Mouse (Mus musculus): ENCODE data around the gene Ptn. TPM values are rescaled to one million over a fixed set of nuclear protein-coding genes. Genes with fewer than 3 reads are reported as not detected.

Gene Ptn
- total RNA-seq, 2 experiments from 2014 or later, result 217 to 220 TPM

DNA sequence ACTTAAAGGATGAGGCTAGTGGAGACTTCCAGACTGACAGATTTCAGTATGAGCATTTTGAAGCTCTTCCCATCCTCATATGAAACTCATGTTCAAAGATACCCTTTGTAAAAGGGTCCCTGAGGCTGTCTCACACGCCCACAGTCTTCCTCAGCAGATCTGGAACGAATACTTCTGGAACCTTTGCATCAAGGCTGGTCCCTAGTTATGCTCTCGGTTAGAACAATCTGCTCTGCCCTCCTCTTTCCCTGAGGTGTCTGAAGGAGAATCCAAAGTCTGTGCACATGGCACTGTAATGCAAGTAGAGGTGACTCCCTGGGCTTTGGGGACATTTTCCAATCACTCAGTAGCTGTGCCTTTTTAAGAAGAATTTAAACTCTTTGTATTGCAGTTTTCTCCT is 25.3 kb upstream of the Ptn start:
- DNase-seq (ENCODE audit: low spot score in 2 of 2), result no peak
- no peak for TF ChIP-seq CTCF (conservative IDR thresholded peaks at IDR 0.05)
- Histone ChIP-seq H3K4me3 (no peak overlapping the region), H3K27ac (no peak overlapping the region)

DNA sequence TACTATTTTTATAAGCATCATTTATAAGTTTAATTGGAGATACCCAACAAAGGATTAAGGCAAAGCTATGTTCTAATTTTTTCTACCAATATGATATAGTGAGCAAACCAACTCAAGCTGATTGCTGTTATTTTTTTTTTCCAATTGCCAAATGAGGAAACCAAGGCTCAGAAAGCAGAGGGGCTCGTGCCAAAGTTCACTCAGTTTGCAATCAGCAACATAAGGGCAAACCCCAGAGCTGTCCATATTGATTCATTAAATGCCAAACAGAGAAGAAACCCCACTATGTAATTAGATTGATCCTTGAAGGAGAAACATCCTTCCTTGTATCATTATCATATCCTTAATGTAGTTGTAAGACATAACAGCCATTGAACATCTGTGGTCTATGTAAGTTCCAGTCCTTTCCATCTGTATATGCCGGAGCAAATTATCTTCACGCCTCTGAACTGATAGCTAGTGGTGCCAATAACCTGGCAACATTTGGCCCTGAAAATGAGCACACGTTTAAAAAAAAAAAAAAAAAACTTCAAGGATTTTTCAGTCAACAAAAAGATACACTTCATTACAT is 24.8 kb upstream of the Ptn start:
- H3K27ac ChIP-seq, result no peak overlapping the region
- DNase-seq (ENCODE audit: low spot score in 2 of 2), result no peak
- TF ChIP-seq CTCF (conservative IDR thresholded peaks at IDR 0.05), result no peak
- H3K4me3 ChIP-seq, result no peak overlapping the region

DNA sequence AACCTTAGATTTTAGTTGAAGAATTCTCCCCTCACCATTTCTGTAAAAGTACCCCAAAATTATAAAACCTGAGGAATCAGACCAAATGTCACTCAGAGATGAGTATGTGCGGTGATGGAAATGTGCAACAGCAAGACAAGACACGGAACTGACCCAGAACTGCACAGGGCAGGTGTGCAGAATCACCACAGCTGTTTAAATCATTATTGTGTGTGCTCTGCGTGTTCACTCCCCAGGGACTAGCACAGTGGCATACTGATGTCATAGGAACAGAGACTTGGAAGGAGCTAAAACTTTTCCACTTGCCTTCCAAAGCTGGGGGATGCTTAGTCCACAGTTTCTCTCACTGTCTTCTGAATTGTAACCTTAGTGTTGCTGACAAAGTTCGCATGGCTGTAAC is 22.7 kb upstream of the Ptn start:
- no peak for DNase-seq (ENCODE audit: low spot score in 2 of 2)
- no peak for TF ChIP-seq CTCF (conservative IDR thresholded peaks at IDR 0.05)
- H3K27ac ChIP-seq, result no peak overlapping the region

DNA sequence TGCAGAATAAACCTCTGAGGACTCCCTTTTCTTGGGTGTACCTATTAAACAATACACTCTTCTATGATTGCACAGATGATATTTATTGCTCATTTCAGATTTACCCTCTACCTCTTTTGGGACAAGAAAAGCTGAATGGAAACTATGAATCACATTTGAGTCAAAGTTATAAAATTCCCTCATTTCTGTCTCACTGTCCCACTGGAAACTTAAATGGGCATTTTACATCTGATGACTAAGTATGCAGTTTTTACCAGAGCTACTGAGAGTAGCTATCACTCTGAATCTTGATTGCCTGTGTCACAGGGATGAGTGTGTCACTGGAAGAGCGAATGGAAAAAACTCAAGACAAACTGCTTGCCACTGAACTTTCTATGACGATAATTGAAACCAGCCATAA is 22.2 kb upstream of the Ptn start:
- no peak for DNase-seq (ENCODE audit: low spot score in 2 of 2)
- Histone ChIP-seq H3K4me3 (no peak overlapping the region), H3K27ac (no peak overlapping the region)
- no peak for TF ChIP-seq CTCF (conservative IDR thresholded peaks at IDR 0.05)

More for the DNA sequence above, 22.7 kb upstream of the Ptn start:
- no peak overlapping the region for H3K4me3 ChIP-seq

DNA sequence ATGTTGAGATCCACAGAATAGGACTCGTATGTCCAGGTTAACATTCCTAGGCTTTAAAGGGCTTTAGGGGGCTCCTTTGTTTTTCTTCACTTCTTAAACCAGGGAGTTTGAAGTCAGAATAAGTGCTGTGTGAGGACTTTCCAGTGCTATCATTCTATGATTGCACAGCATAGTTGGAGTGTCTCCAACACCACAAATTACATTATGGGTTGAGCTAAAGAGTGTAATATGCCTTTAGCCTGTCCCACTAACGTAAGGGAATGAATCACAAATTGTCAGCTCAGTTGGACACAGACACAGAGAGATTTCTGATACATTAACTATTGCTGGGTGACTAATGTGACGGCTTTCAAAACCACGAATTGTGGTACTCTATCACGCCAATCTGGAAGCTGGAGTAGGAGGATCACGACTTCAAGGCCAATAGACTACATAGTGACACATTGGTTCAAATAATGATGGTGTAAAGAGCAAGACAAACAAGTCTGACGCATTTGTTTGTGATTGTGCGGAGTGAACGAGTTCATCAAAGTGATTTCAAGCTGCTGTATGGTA is 20.4 kb upstream of the Ptn start:
- no peak for TF ChIP-seq CTCF (conservative IDR thresholded peaks at IDR 0.05)
- DNase-seq (ENCODE audit: low spot score in 2 of 2), result no peak
- no peak overlapping the region for H3K27ac ChIP-seq
- H3K4me3 ChIP-seq, result no peak overlapping the region

DNA sequence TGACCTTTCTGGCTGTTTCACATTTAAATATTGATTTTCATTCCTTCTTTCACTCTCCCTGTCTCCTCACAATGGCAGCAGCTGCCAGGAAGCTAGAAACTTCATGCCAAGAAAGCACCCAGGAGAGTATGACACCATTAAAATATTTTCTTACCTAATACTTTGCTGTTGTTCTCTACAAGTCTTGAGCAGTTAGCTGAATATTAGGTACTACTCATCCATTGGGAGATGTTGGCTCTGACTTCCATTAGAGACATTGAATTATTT is 9.7 kb upstream of the Ptn start:
- Histone ChIP-seq H3K4me3 (no peak overlapping the region), H3K27ac (peak overlapping the region; percentile 79)
- TF ChIP-seq CTCF (conservative IDR thresholded peaks at IDR 0.05), result no peak
- no peak for DNase-seq (ENCODE audit: low spot score in 2 of 2)

DNA sequence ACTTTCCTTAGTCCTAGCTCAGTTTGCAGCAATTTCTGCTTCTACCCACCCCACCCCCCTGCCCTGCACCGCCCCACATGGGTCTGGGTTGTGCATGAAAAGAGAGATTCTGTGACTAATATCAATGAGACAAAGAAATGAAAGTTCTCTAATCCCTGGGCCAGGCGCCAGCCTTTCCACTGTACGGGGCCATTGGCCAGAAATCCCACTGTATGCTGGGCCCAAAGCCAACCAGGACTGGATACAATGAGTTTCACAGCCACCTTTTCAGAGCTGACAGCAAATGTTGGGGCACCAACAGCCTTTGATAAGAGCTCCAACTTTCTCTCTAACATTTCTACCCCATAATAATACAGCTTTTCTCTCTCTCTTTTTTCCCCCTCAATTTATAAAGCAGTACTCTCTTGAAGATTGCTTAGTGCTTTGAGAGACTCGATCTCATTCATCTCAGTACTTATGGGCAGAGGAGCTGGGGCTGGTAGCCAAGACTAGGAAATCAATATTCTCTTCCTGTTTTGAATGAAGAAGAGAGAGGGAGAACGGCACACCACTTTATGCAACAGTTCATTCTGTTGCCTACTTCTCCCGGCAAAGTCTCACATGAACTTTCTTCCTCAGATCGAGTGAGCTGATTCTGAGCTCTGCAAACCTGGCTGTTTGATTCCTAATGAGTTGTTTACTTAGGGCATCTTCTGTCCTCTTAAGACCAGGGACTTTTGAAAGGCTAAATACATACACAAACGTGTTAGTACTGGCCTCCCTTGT is 9.2 kb upstream of the Ptn start:
- peak; percentile 72 to 73 for DNase-seq (ENCODE audit: low spot score in 2 of 2)
- Histone ChIP-seq H3K4me3 (no peak overlapping the region; the same call in 1 of the 2 replicates), H3K27ac (peak overlapping the region; percentile 79)
- TF ChIP-seq CTCF (conservative IDR thresholded peaks at IDR 0.05), result no peak

DNA sequence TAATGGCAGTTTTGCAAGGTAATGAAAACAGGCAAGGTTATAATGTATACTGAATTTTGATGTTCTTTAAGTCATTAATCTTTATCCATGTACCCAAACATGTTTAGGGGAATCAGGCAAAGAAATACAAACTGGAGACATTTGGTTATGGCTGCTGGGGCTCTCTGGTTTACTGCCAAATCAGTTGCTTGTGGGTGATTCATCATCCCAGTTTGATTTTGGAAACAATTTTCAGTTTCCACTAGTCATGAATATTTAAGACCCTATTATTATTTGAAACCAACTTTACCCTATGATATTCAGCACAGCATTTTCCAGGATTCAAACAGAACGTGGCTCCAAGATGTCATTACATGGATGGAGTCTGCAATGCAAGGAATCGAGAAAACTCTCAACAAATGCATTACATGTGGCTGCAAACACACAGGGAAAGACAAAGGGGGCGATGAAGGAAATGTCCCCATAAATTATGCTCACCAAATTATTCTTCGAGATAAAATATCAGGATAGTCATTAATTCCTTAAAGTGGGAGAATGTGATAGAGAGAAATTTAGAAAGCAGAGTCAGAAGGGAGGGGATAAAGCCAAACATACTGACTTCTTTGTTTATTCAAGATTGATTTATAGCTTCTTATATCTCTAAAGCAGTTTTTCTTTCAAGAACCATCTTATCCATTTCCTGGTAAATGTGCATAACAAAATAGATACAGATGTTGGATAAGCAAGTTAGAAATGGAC is 8.4 kb upstream of the Ptn start:
- no peak for TF ChIP-seq CTCF (conservative IDR thresholded peaks at IDR 0.05)
- H3K4me3 ChIP-seq, result no peak overlapping the region; the same call in 1 of the 2 replicates
- DNase-seq (ENCODE audit: low spot score in 2 of 2), result peak; percentile 45 to 47

DNA sequence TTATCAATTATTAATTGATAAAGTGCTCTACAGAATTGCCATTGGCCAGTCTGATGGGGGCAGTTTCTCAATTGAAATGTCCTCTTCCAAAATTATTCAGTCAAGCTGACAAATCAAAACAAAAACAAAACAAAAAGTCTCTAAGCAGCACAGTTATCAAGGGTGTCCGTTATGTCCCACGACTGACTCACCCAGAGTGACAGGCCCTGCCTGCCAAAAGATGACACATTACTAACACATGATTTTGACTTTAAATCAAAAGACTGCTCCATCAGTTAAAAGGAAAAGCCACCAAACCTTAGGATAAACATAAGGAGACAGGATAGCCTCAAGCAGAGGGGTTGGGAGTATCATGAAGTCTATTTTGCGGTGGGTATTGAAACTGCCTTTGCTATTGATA is 6.6 kb upstream of the Ptn start:
- no peak for TF ChIP-seq CTCF (conservative IDR thresholded peaks at IDR 0.05)
- no peak for DNase-seq (ENCODE audit: low spot score in 2 of 2)
- Histone ChIP-seq H3K27ac (peak overlapping the region; percentile 49), H3K4me3 (no peak overlapping the region)

More for the DNA sequence above, 8.4 kb upstream of the Ptn start:
- H3K27ac ChIP-seq, result peak overlapping the region; percentile 79

DNA sequence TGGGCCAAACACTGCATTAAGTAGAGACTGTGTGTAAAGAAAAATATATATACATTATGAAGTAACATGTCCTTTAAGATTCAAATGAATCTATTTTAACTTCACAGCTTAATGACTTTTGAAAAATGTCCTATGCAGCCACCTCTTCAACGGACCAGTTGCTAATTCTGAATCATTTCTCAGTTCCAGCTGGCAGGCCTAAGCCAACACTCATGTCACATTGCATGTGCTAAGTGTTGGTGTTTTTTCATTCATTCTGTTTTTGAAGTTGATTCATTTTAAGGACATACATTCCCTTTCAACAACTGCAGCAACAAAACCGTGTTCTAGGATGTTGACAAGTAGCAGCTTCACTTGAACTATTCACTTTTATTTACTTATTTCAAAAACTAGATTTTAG is 6.0 kb upstream of the Ptn start:
- Histone ChIP-seq H3K27ac (peak overlapping the region; percentile 49), H3K4me3 (no peak overlapping the region)
- no peak for TF ChIP-seq CTCF (conservative IDR thresholded peaks at IDR 0.05)
- no peak for DNase-seq (ENCODE audit: low spot score in 2 of 2)

DNA sequence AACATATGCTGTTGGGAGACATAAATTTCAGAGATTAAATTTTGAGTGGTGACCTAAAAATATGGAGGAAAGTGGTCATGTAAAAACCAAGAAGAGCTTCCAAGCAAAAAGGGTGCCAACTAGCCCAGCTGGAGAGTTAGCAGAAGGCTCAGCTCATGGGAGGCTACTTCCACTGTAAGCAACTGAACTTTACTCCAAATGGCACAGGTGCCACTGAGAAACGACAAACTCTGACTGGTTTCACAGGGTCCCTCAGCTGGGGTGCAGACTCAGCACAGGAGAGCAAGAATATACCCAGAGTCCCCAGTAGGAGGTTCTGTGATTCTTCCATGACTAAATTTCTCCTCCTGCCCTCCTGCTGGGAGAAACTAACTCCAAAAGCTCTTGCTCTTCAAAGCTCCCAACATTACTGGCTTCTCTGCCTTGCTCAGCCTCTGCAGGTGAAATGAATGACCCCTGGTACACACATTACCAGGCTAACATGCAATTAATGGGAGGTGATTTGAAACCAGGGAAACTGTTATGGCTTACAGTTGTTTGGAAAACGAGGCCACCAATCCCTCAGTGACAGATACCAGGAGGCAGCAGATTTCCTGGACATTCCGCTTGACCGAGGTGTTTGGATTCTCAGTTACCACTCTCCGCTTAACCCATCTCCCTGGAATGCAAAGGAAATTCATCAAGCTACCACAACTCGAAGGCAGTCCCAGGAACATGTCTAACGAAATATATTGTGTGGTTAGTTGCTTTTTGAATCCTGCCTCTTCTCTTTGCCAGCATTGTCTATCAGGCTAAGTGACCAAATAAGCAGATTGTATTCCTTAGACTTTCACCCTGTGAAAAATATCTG is 2.9 kb upstream of the Ptn start:
- no peak overlapping the region for H3K4me3 ChIP-seq
- H3K27ac ChIP-seq, result no peak overlapping the region
- peak; percentile 49 for TF ChIP-seq CTCF (conservative IDR thresholded peaks at IDR 0.05)
- DNase-seq (ENCODE audit: low spot score in 2 of 2), result no peak

DNA sequence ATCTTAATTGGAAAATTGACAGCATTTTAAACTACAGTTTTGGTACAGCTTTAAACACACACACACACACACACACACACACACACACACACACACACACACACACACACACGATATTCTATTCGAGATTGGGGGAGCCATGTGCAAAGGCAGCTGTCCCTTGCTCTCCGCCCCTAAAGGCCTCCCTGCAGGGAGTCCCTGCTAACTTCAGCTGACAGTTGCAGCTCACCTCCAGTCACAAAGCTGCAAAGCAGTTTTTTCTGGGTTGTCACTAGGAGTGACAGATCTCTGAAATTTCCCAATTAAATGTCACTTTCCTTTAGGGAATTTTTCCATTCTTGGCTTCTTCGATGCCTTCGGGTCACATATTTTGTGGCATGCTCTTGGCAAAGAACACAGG is 428 bp upstream of the Ptn start:
- Histone ChIP-seq H3K27ac (peak overlapping the region; percentile 93), H3K4me3 (peak overlapping the region; percentile 80)
- TF ChIP-seq CTCF (conservative IDR thresholded peaks at IDR 0.05), result no peak
- no peak for DNase-seq (ENCODE audit: low spot score in 2 of 2)

Data from layer of hippocampus, adult 2 months (tissue).